Mouse (Mus musculus) erythroblast, embryonic 14.5 days (primary cell): ENCODE measurements around the gene Upf3a. TPM values are rescaled to one million over a fixed set of nuclear protein-coding genes. Genes with fewer than 3 reads are reported as not detected.
A peak's percentile ranks its signal among the peaks of the same experiment; 100 is the strongest.

Experiments used
- H3K27me3 ChIP-seq: 2 replicates; pipeline ENCODE4 v1.6.1; 2012; ENCODE audit warnings: inconsistent platforms; ENCODE audit not compliant: control insufficient read depth
- H3K36me3 ChIP-seq: 2 replicates; pipeline ENCODE4 v1.6.1; 2012; ENCODE audit warnings: mild to moderate bottlenecking, inconsistent platforms; ENCODE audit not compliant: control insufficient read depth
- H3K4me1 ChIP-seq: 2 replicates; pipeline ENCODE4 v1.6.1; 2012; ENCODE audit warnings: inconsistent platforms; ENCODE audit not compliant: control insufficient read depth
- H3K4me3 ChIP-seq: replicated peaks from 2 replicates; pipeline ENCODE3; 2012; ENCODE audit warnings: moderate library complexity, mild to moderate bottlenecking, inconsistent platforms
- H3K9me3 ChIP-seq: 2 replicates; pipeline ENCODE4 v1.6.1; 2012; ENCODE audit warnings: low read length, inconsistent platforms, mixed read lengths; ENCODE audit not compliant: control insufficient read depth
- GATA1 ChIP-seq: IDR thresholded peaks from 2 replicates; pipeline ENCODE4 v1.6.1; 2012; ENCODE audit warnings: low read length, inconsistent platforms, mixed read lengths
- TAL1 ChIP-seq: IDR thresholded peaks from 3 replicates; pipeline ENCODE4 v1.6.1; 2012; ENCODE audit warnings: low read length, inconsistent platforms, mixed read lengths
- polyA plus RNA-seq: library from polyadenylated mRNA; stranded (reverse); fragments of >175 nt; gene quantifications from 2 replicates; pipeline ENCODE4 v1.2.3, GENCODE M21; 2012

Upf3a gene
- polyA plus RNA-seq, 1 experiment: 3.7 TPM

DNA sequence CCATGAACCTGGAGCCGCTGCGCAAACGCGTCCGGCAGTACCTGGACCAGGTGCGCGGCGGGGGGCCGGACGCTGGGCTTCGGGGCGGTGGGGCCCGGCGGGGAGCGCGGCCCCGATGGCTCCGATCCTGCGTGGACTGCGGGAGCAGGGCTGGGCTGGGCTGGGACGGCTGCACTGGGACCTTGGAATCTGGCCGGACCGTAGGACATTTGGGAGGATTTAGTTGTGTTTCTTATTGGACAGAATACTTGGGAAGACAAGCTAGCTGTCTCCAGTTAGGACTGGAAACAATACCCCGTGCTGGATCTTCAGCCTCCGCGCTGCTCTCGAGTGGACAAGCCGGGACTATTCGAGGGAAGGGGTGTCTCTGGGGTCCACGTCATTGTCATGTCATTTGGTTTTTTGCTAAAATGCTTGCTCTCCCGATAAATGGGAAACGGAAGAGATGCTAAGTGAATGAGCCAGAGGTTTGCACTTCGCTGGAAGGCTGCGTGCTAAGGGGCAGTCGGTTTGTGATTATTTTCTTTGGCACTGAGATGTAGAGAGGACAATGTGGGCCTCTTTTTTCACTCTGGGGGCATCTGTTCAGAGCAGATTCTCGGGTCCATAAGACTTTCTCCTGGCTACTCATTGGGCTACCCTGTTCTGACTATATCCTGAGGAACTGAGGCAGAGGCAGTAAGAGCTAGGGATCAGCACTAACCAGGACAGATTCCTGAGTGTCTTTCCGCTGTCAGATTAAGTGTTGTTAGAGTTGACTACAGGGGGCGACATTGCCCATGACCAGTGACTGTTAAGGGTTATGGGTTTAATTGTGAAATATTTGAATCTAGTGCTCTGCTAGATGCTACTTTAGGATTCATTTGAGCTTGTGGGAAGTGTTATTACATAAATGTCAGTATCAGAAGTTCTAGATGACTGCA, 27.3 kb upstream of the Upf3a start:
- H3K27me3 ChIP-seq: no peaks in the 10 kb centered on the region
- H3K9me3 ChIP-seq: no peaks in the 10 kb centered on the region
- H3K4me1 ChIP-seq: peaks cover 22% of the 10 kb centered on the region
- H3K36me3 ChIP-seq: peaks cover 33% of the 10 kb centered on the region
- TF ChIP-seq GATA1: no peak
- peak overlapping the region; percentile 83 for H3K4me3 ChIP-seq

DNA sequence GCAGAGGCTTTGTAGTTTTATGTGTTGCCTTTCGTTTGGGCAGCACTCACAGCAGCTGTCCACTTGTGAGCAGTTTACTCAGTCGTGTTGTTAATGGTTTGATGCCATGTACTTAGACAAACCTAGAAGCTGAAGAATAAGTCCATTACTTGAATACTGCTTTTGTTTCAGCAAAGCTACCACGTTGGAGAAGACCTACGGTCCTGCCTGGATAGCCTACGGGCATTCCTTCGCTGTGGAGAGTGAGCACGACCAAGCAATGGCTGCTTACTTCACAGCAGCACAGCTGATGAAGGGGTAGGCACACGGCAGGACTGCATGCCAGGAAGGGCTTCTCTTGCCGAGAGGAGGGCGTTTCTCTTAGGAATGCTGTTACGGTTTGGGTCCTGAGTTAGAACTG, 16.2 kb upstream of the Upf3a start:
- TF ChIP-seq TAL1: no peak
- no peaks in the 10 kb centered on the region for H3K9me3 ChIP-seq
- H3K4me1 ChIP-seq: no peaks in the 10 kb centered on the region
- peaks cover 95% of the 10 kb centered on the region for H3K36me3 ChIP-seq
- H3K27me3 ChIP-seq: no peaks in the 10 kb centered on the region
- H3K4me3 ChIP-seq: no peak overlapping the region

- Histone ChIP-seq H3K4me1 (peaks cover 22% of the 10 kb centered on the region), H3K4me3 (no peak overlapping the region), H3K9me3 (no peaks in the 10 kb centered on the region), H3K36me3 (peaks cover 66% of the 10 kb centered on the region), H3K27me3 (no peaks in the 10 kb centered on the region)
- TF ChIP-seq GATA1 (no peak), TAL1 (no peak)
These were observed 4.9 kb upstream of the Upf3a start for GRCm38 (mm10) chr8:13780536-13780935.

- Histone ChIP-seq H3K36me3 (peaks cover 34% of the 10 kb centered on the region), H3K27me3 (no peaks in the 10 kb centered on the region), H3K4me1 (peaks cover 28% of the 10 kb centered on the region), H3K4me3 (peak overlapping the region; percentile 86), H3K9me3 (no peaks in the 10 kb centered on the region)
- no peak for TF ChIP-seq GATA1
- no peak for TF ChIP-seq TAL1
These were observed 417 bp downstream of the Upf3a start for GRCm38 (mm10) chr8:13785764-13786299.

DNA sequence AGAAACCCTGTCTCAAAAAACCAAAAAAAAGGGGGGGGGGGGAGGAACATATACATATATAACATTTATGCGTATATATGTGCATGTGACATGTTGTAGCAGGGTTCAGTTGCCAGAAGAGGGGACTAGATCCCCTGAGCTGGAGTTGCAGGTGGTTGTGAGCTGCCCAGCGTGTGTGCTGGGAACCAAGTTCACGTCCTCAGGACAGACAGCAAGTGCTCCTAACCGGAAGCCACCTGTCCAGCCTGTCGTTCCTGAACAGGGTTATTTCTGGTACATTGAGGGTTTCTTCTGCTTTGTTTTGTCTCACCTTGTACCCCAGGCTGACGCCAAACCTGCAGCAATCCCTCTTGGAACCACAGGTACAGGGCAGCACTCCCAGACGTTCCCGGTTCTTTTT, 4.2 kb downstream of the Upf3a start:
- Histone ChIP-seq H3K36me3 (peaks cover 39% of the 10 kb centered on the region), H3K4me3 (no peak overlapping the region), H3K4me1 (peaks cover 18% of the 10 kb centered on the region), H3K9me3 (no peaks in the 10 kb centered on the region), H3K27me3 (no peaks in the 10 kb centered on the region)
- TF ChIP-seq TAL1 (no peak), GATA1 (no peak)

GRCm38 (mm10) chr8:13793097-13793745, 7.8 kb downstream of the Upf3a start:
- H3K36me3 ChIP-seq: peaks cover 62% of the 10 kb centered on the region
- no peaks in the 10 kb centered on the region for H3K4me1 ChIP-seq
- TF ChIP-seq TAL1: no peak
- H3K9me3 ChIP-seq: no peaks in the 10 kb centered on the region
- no peak overlapping the region for H3K4me3 ChIP-seq
- no peaks in the 10 kb centered on the region for H3K27me3 ChIP-seq

DNA sequence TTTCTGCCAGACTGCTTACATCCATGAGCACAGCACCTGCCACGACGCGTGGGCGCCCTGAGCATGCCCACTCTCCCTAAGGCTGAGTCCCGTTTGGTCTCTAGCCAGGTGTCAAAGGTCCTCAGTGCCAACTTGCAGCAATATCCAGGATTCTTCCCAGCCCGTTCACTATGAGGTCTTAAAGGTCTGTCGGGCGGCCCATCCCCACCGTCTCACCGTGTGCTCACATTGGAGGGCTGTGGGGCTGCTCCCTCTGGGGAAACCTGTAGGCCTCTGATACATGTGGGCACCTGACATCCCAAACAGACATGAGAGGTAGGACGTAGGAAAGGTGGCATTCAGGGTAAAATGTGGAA, 8.3 kb downstream of the Upf3a start:
- H3K4me3 ChIP-seq: no peak overlapping the region
- TF ChIP-seq TAL1: no peak
- TF ChIP-seq GATA1: no peak
- H3K4me1 ChIP-seq: no peaks in the 10 kb centered on the region
- no peaks in the 10 kb centered on the region for H3K9me3 ChIP-seq
- H3K36me3 ChIP-seq: peaks cover 63% of the 10 kb centered on the region
- no peaks in the 10 kb centered on the region for H3K27me3 ChIP-seq

GRCm38 (mm10) chr8:13797676-13798075, 12.3 kb downstream of the Upf3a start:
- no peak overlapping the region for H3K4me3 ChIP-seq
- no peaks in the 10 kb centered on the region for H3K9me3 ChIP-seq
- no peak for TF ChIP-seq GATA1
- no peak for TF ChIP-seq TAL1
- no peaks in the 10 kb centered on the region for H3K27me3 ChIP-seq
- H3K36me3 ChIP-seq: peaks cover 49% of the 10 kb centered on the region
- no peaks in the 10 kb centered on the region for H3K4me1 ChIP-seq

DNA sequence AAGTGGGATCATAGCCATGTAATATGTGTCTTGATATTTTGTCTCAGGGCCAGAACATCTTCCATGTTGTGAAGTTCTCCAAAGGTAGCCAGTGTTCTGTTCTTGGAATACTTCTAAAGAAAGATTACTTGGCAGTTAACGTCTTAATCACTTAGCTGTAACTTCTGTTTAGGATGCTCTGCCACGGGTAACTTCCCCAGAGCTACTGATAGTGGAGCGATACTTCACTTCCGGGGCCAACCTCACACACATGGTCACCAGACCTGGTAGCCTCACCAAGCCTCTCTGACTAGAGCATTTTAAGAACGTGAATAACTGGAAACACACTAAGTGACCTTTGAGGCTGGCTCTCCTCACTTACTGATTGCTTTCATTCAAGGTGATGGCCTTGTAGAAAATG, 14.2 kb downstream of the Upf3a start:
- Histone ChIP-seq H3K4me3 (no peak overlapping the region), H3K27me3 (no peaks in the 10 kb centered on the region), H3K4me1 (no peaks in the 10 kb centered on the region), H3K36me3 (peaks cover 37% of the 10 kb centered on the region), H3K9me3 (no peaks in the 10 kb centered on the region)
- TF ChIP-seq TAL1: no peak
- no peak for TF ChIP-seq GATA1
